Mouse (Mus musculus) lung, embryonic 16.5 days (tissue): ENCODE measurements around the gene Nr0b2. TPM values are rescaled to one million over a fixed set of nuclear protein-coding genes. Genes with fewer than 3 reads are reported as not detected.
A peak's percentile ranks its signal among the peaks of the same experiment; 100 is the strongest.

Experiments
- ATAC-seq: fragments of 200-750 bp; cut with Nextera tagmentation; 2 replicates; pipeline ENCODE4 v1.8.0; 2017; ENCODE audit warnings: low read depth, mild to moderate bottlenecking, moderate library complexity
- H3K27ac ChIP-seq: fragments of 300-500 bp; sonication (generic); 2 replicates; pipeline ENCODE4 v1.5.1; 2014; ENCODE audit warnings: mild to moderate bottlenecking, control low read depth, low read length
- H3K27me3 ChIP-seq: fragments of 300-500 bp; sonication (generic); 2 replicates; pipeline ENCODE4 v1.6.1; 2014; ENCODE audit warnings: low read depth, low read length, mixed read lengths; ENCODE audit not compliant: control insufficient read depth, insufficient read depth
- H3K36me3 ChIP-seq: fragments of 300-500 bp; sonication (generic); 2 replicates; pipeline ENCODE4 v1.6.1; 2014; ENCODE audit warnings: low read length; ENCODE audit not compliant: control insufficient read depth, insufficient read depth
- H3K4me1 ChIP-seq: fragments of 300-500 bp; sonication (generic); replicated peaks from 2 replicates; pipeline ENCODE4 v1.6.1; 2014; ENCODE audit warnings: low read length, mixed read lengths; ENCODE audit not compliant: control insufficient read depth, insufficient read depth
- H3K4me2 ChIP-seq: fragments of 300-500 bp; sonication (generic); 2 replicates; pipeline ENCODE4 v1.6.1; 2014; ENCODE audit warnings: low read depth, low read length, control low read depth
- H3K4me3 ChIP-seq: fragments of 300-500 bp; sonication (generic); 2 replicates; pipeline ENCODE4 v1.5.1; 2014; ENCODE audit warnings: mild to moderate bottlenecking, low read length, control low read depth
- H3K9ac ChIP-seq: fragments of 300-500 bp; sonication (generic); 2 replicates; pipeline ENCODE4 v1.6.1; 2014; ENCODE audit warnings: low read length, control low read depth
- H3K9me3 ChIP-seq: fragments of 300-500 bp; sonication (generic); 2 replicates; pipeline ENCODE4 v1.6.1; 2016; ENCODE audit warnings: low read length; ENCODE audit not compliant: control insufficient read depth
- WGBS: fragments of 180-500 bp; shearing (Covaris S2); extraction: QIAGEN DNeasy Blood & Tissue Kit; methylation state at CpG from one replicate; pipeline ENCODE4 v1.1.7; 2014; 5-methylcytosine and 5-hydroxymethylcytosine counted together
- microRNA-seq: library from miRNA; unstranded; fragments of <30 nt; microRNA quantifications from one replicate; pipeline ENCODE4, GENCODE M21; 2016
- polyA plus RNA-seq: library from polyadenylated mRNA; unstranded; fragments of >200 nt; fragmentation: Nextera tagmentation; extraction: Ambion mirVana; gene quantifications from 2 replicates; pipeline ENCODE4 v1.2.1, GENCODE M21; 2015

Nr0b2 gene
- polyA plus RNA-seq, 1 experiment from 2014 or later, result 0.62 TPM

- Histone ChIP-seq H3K27ac (peak overlapping the region; percentile 54), H3K9me3 (no peaks in the 10 kb centered on the region), H3K4me1 (peaks cover 8% of the 10 kb centered on the region), H3K4me3 (peak overlapping the region; percentile 59), H3K27me3 (peaks cover 13% of the 10 kb centered on the region), H3K9ac (peak overlapping the region; percentile 65), H3K4me2 (peak overlapping the region; percentile 82), H3K36me3 (peaks cover 6% of the 10 kb centered on the region; the same call in 1 of the 2 replicates)
- WGBS, result under 1% methylated on average over 47 of the region's 50 CpGs
- peak; percentile 97 for ATAC-seq
Measured at GRCm38 (mm10) chr4:133599571-133600073, 46.4 kb downstream of the Nr0b2 start.

- ATAC-seq, result no peak
- Histone ChIP-seq H3K9ac (peak overlapping the region; percentile 65), H3K27ac (0 out of 2 replicates have a peak overlapping the region, but pooled peaks have one; percentile 44), H3K9me3 (no peaks in the 10 kb centered on the region), H3K36me3 (peaks cover 6% of the 10 kb centered on the region; the same call in 1 of the 2 replicates), H3K4me2 (peak overlapping the region; percentile 82), H3K4me1 (peaks cover 10% of the 10 kb centered on the region), H3K27me3 (peaks cover 13% of the 10 kb centered on the region), H3K4me3 (peak overlapping the region; percentile 59)
- WGBS, result 11% methylated on average over 9 of the region's 9 CpGs
Measured at GRCm38 (mm10) chr4:133600306-133600705, 47.1 kb downstream of the Nr0b2 start.

- no peaks in the 10 kb centered on the region for H3K9me3 ChIP-seq
- 0 out of 2 replicates have a peak within 1 kb of the TSS, but pooled peaks have one; percentile 16 for H3K27ac ChIP-seq
- H3K9ac ChIP-seq, result peak within 1 kb of the TSS; percentile 48
- WGBS, result 2% methylated on average over 16 of the region's 16 CpGs
- peaks cover 6% of the 10 kb centered on the region; the same call in 1 of the 2 replicates for H3K36me3 ChIP-seq
- peaks cover 10% of the 10 kb centered on the region for H3K4me1 ChIP-seq
- ATAC-seq, result peak; percentile 57
- H3K27me3 ChIP-seq, result peaks cover 13% of the 10 kb centered on the region
- peak within 1 kb of the TSS; percentile 58 for H3K4me2 ChIP-seq
- peak within 1 kb of the TSS; percentile 39 for H3K4me3 ChIP-seq
Measured at GRCm38 (mm10) chr4:133601721-133602218, 48.6 kb downstream of the Nr0b2 start, which contains the start of gene Sfn. Gene Sfn, minus strand, starts transcription at chr4:133602168.

- Histone ChIP-seq H3K9me3 (no peaks in the 10 kb centered on the region), H3K4me2 (no peak overlapping the region), H3K27ac (no peak overlapping the region), H3K9ac (no peak overlapping the region), H3K27me3 (peaks cover 13% of the 10 kb centered on the region), H3K4me3 (no peak overlapping the region), H3K36me3 (peaks cover 6% of the 10 kb centered on the region; the same call in 1 of the 2 replicates), H3K4me1 (peaks cover 10% of the 10 kb centered on the region)
- WGBS, result 74% methylated on average over 5 of the region's 5 CpGs
- no peak for ATAC-seq
Measured at GRCm38 (mm10) chr4:133603056-133603455, 49.9 kb downstream of the Nr0b2 start.

GRCm38 (mm10) chr4:133604175-133604574 lies 51.0 kb downstream of the Nr0b2 start:
- Histone ChIP-seq H3K27me3 (peaks cover 13% of the 10 kb centered on the region), H3K4me3 (no peak overlapping the region), H3K4me2 (no peak overlapping the region), H3K4me1 (peaks cover 7% of the 10 kb centered on the region), H3K9me3 (no peaks in the 10 kb centered on the region), H3K27ac (0 out of 2 replicates have a peak overlapping the region, but pooled peaks have one; percentile 16), H3K36me3 (peaks cover 6% of the 10 kb centered on the region; the same call in 1 of the 2 replicates), H3K9ac (no peak overlapping the region)
- WGBS, result 74% methylated on average over 7 of the region's 7 CpGs
- no peak for ATAC-seq

- H3K4me3 ChIP-seq, result no peak overlapping the region
- no peak overlapping the region for H3K9ac ChIP-seq
- ATAC-seq, result no peak
- H3K27me3 ChIP-seq, result peaks cover 13% of the 10 kb centered on the region
- WGBS, result 48% methylated on average over 6 of the region's 6 CpGs
- peaks cover 6% of the 10 kb centered on the region; the same call in 1 of the 2 replicates for H3K36me3 ChIP-seq
- H3K4me2 ChIP-seq, result no peak overlapping the region
- peaks cover 6% of the 10 kb centered on the region; the same call in 1 of the 2 replicates for H3K4me1 ChIP-seq
- peak overlapping the region; percentile 81 for H3K27ac ChIP-seq
- no peaks in the 10 kb centered on the region for H3K9me3 ChIP-seq
Measured at GRCm38 (mm10) chr4:133604856-133605255, 51.7 kb downstream of the Nr0b2 start.

GRCm38 (mm10) chr4:133605330-133605729 lies 52.2 kb downstream of the Nr0b2 start:
- H3K27ac ChIP-seq, result peak overlapping the region; percentile 81
- H3K4me3 ChIP-seq, result no peak overlapping the region
- ATAC-seq, result peak; percentile 67
- H3K36me3 ChIP-seq, result peaks cover 8% of the 10 kb centered on the region
- no peaks in the 10 kb centered on the region for H3K9me3 ChIP-seq
- H3K9ac ChIP-seq, result no peak overlapping the region
- peaks cover 3% of the 10 kb centered on the region; the same call in 1 of the 2 replicates for H3K4me1 ChIP-seq
- WGBS, result 33% methylated on average over 9 of the region's 9 CpGs
- H3K27me3 ChIP-seq, result peaks cover 8% of the 10 kb centered on the region
- H3K4me2 ChIP-seq, result no peak overlapping the region

Small RNA genes within 50 kb of the gene (microRNA-seq; reads per million reads assigned to microRNA genes)
- gene Gm23158, result not detected

Other genes with a start within 250 kb of the Nr0b2 start
- gene Wdtc1, start 199.9 kb upstream of the Nr0b2 start, polyA plus RNA-seq, result 11.3 and 11.8 TPM in 2 replicates
- 8.8 and 9.5 TPM in 2 replicates for gene Slc9a1, start 183.7 kb upstream of the Nr0b2 start, polyA plus RNA-seq
- 1.6 and 1.9 TPM in 2 replicates for gene Tent5b, start 73.2 kb upstream of the Nr0b2 start, polyA plus RNA-seq
- 0.18 and 0.79 TPM in 2 replicates for gene Trnp1, start 54.8 kb upstream of the Nr0b2 start, polyA plus RNA-seq
- gene Kdf1, start 34.4 kb upstream of the Nr0b2 start, polyA plus RNA-seq, result 30.4 and 33.3 TPM in 2 replicates
- gene Nudc, start 7.4 kb upstream of the Nr0b2 start, polyA plus RNA-seq, result 261 and 267 TPM in 2 replicates
- 5.6 and 6.5 TPM in 2 replicates for gene Gpatch3, start 21.4 kb downstream of the Nr0b2 start, polyA plus RNA-seq
- gene Gpn2, start 31.0 kb downstream of the Nr0b2 start, polyA plus RNA-seq, result 17.1 and 18.9 TPM in 2 replicates
- gene Sfn, start 48.8 kb downstream of the Nr0b2 start, polyA plus RNA-seq, result 21.6 and 29.3 TPM in 2 replicates
- 3.1 and 3.3 TPM in 2 replicates for gene Zdhhc18, start 96.8 kb downstream of the Nr0b2 start, polyA plus RNA-seq
- gene Pigv, start 119.3 kb downstream of the Nr0b2 start, polyA plus RNA-seq, result 20.1 and 20.7 TPM in 2 replicates
- gene Arid1a, start 203.4 kb downstream of the Nr0b2 start, polyA plus RNA-seq, result 28.4 and 28.9 TPM in 2 replicates